Mouse (Mus musculus) heart, embryonic 15.5 days (tissue): ENCODE data around the gene Slc25a28. TPM values are rescaled to one million over a fixed set of nuclear protein-coding genes. Genes with fewer than 3 reads are reported as not detected.

Experiments
- ATAC-seq: fragments of 200-750 bp; cut with Nextera tagmentation; replicated peaks from 2 replicates; pipeline ENCODE4 v1.8.0; 2017; ENCODE audit warnings: low read depth, moderate TSS enrichment; ENCODE audit not compliant: insufficient number of reproducible peaks, insufficient read depth, low FRiP score
- H3K27ac ChIP-seq: fragments of 300-500 bp; sonication (generic); 2 replicates; pipeline ENCODE4 v1.5.1; 2015; ENCODE audit warnings: mild to moderate bottlenecking, inconsistent platforms
- H3K27me3 ChIP-seq: fragments of 300-500 bp; sonication (generic); 2 replicates; pipeline ENCODE4 v1.6.1; 2015; ENCODE audit warnings: inconsistent platforms
- H3K36me3 ChIP-seq: fragments of 300-500 bp; sonication (generic); 2 replicates; pipeline ENCODE4 v1.6.1; 2015; ENCODE audit warnings: mild to moderate bottlenecking, inconsistent platforms
- H3K4me1 ChIP-seq: fragments of 300-500 bp; sonication (generic); replicated peaks from 2 replicates; pipeline ENCODE4 v1.6.1; 2015; ENCODE audit warnings: inconsistent platforms
- H3K4me2 ChIP-seq: fragments of 300-500 bp; sonication (generic); 2 replicates; pipeline ENCODE4 v1.6.1; 2015; ENCODE audit warnings: inconsistent platforms, mild to moderate bottlenecking, moderate library complexity
- H3K4me3 ChIP-seq: fragments of 300-500 bp; sonication (generic); 2 replicates; pipeline ENCODE4 v1.5.1; 2015; ENCODE audit warnings: mild to moderate bottlenecking, inconsistent platforms
- H3K9ac ChIP-seq: fragments of 300-500 bp; sonication (generic); 2 replicates; pipeline ENCODE4 v1.6.1; 2015; ENCODE audit warnings: mild to moderate bottlenecking, inconsistent platforms
- H3K9me3 ChIP-seq: fragments of 300-500 bp; sonication (generic); replicated peaks from 2 replicates; pipeline ENCODE4 v1.6.1; 2016; ENCODE audit warnings: inconsistent platforms
- WGBS: fragments of 180-500 bp; shearing (Covaris S2); methylation state at CpG from one replicate; pipeline ENCODE4 v1.1.7; 2015; ENCODE audit warnings: mixed read lengths; 5-methylcytosine and 5-hydroxymethylcytosine counted together
- polyA plus RNA-seq: library from polyadenylated mRNA; unstranded; fragments of >200 nt; fragmentation: Nextera tagmentation; extraction: Ambion mirVana; gene quantifications from 2 replicates; pipeline ENCODE4 v1.2.1, GENCODE M21; 2015

Slc25a28 gene
- polyA plus RNA-seq, 1 experiment from 2014 or later: 10.3 TPM

- H3K36me3 ChIP-seq: peaks cover 17% of the 10 kb centered on the region
- H3K4me3 ChIP-seq: no peak overlapping the region
- H3K4me1 ChIP-seq: no peaks in the 10 kb centered on the region
- H3K27ac ChIP-seq: no peak overlapping the region
- no peak overlapping the region for H3K9ac ChIP-seq
- 77% methylated on average over 6 of the region's 6 CpGs for WGBS
- H3K4me2 ChIP-seq: no peak overlapping the region
- H3K9me3 ChIP-seq: no peaks in the 10 kb centered on the region
- ATAC-seq: no peak
- no peaks in the 10 kb centered on the region for H3K27me3 ChIP-seq
These were observed 15.0 kb downstream of the Slc25a28 start for GRCm38 (mm10) chr19:43659632-43660031.

GRCm38 (mm10) chr19:43655735-43656492 is 18.8 kb downstream of the Slc25a28 start:
- no peak overlapping the region for H3K27ac ChIP-seq
- H3K4me3 ChIP-seq: no peak overlapping the region
- H3K4me1 ChIP-seq: no peaks in the 10 kb centered on the region
- H3K9ac ChIP-seq: no peak overlapping the region
- 38% methylated on average over 11 of the region's 11 CpGs for WGBS
- ATAC-seq: no peak
- no peaks in the 10 kb centered on the region for H3K9me3 ChIP-seq
- H3K27me3 ChIP-seq: peaks cover 18% of the 10 kb centered on the region
- no peak overlapping the region for H3K4me2 ChIP-seq
- no peaks in the 10 kb centered on the region for H3K36me3 ChIP-seq

GRCm38 (mm10) chr19:43651241-43651785 is 23.4 kb downstream of the Slc25a28 start:
- no peak overlapping the region for H3K9ac ChIP-seq
- no peaks in the 10 kb centered on the region for H3K36me3 ChIP-seq
- no peak overlapping the region for H3K4me3 ChIP-seq
- no peak overlapping the region for H3K4me2 ChIP-seq
- H3K27ac ChIP-seq: no peak overlapping the region
- H3K9me3 ChIP-seq: no peaks in the 10 kb centered on the region
- no peak for ATAC-seq
- H3K4me1 ChIP-seq: no peaks in the 10 kb centered on the region
- WGBS: 51% methylated on average over 8 of the region's 8 CpGs
- H3K27me3 ChIP-seq: peaks cover 23% of the 10 kb centered on the region

- H3K4me1 ChIP-seq: no peaks in the 10 kb centered on the region
- H3K9ac ChIP-seq: no peak overlapping the region
- H3K4me2 ChIP-seq: no peak overlapping the region
- peaks cover 15% of the 10 kb centered on the region for H3K27me3 ChIP-seq
- ATAC-seq: no peak
- WGBS: 85% methylated on average over 4 of the region's 4 CpGs
- H3K36me3 ChIP-seq: no peaks in the 10 kb centered on the region
- H3K9me3 ChIP-seq: no peaks in the 10 kb centered on the region
- H3K4me3 ChIP-seq: no peak overlapping the region
- no peak overlapping the region for H3K27ac ChIP-seq
These were observed 26.3 kb downstream of the Slc25a28 start for GRCm38 (mm10) chr19:43648343-43648742.

- WGBS: 76% methylated on average over 9 of the region's 9 CpGs
- Histone ChIP-seq H3K36me3 (no peaks in the 10 kb centered on the region), H3K27me3 (0 out of 2 replicates have a peak, but pooled peaks cover 13% of the 10 kb centered on the region), H3K27ac (no peak overlapping the region), H3K9ac (no peak overlapping the region), H3K4me2 (no peak overlapping the region), H3K9me3 (no peaks in the 10 kb centered on the region), H3K4me3 (no peak overlapping the region), H3K4me1 (no peaks in the 10 kb centered on the region)
- ATAC-seq: no peak
These were observed 27.4 kb downstream of the Slc25a28 start for GRCm38 (mm10) chr19:43647261-43647660.

GRCm38 (mm10) chr19:43646852-43647251 is 27.8 kb downstream of the Slc25a28 start:
- no peak for ATAC-seq
- WGBS: 44% methylated on average over 7 of the region's 7 CpGs

GRCm38 (mm10) chr19:43645508-43645907 is 29.2 kb downstream of the Slc25a28 start:
- ATAC-seq: no peak
- Histone ChIP-seq H3K4me1 (no peaks in the 10 kb centered on the region), H3K27me3 (peaks cover 16% of the 10 kb centered on the region; the same call in 1 of the 2 replicates), H3K4me3 (no peak overlapping the region), H3K36me3 (no peaks in the 10 kb centered on the region), H3K27ac (no peak overlapping the region), H3K9ac (no peak overlapping the region), H3K4me2 (no peak overlapping the region), H3K9me3 (no peaks in the 10 kb centered on the region)
- WGBS: 86% methylated on average over 9 of the region's 9 CpGs

More at GRCm38 (mm10) chr19:43646852-43647251, 27.8 kb downstream of the Slc25a28 start:
- Histone ChIP-seq H3K4me2 (no peak overlapping the region), H3K4me1 (no peaks in the 10 kb centered on the region), H3K9me3 (no peaks in the 10 kb centered on the region), H3K36me3 (no peaks in the 10 kb centered on the region), H3K9ac (no peak overlapping the region), H3K27ac (no peak overlapping the region), H3K4me3 (no peak overlapping the region), H3K27me3 (peaks cover 16% of the 10 kb centered on the region; the same call in 1 of the 2 replicates)

- Histone ChIP-seq H3K9ac (no peak overlapping the region), H3K9me3 (no peaks in the 10 kb centered on the region), H3K4me2 (no peak overlapping the region), H3K4me3 (no peak overlapping the region), H3K27ac (no peak overlapping the region), H3K36me3 (no peaks in the 10 kb centered on the region), H3K27me3 (peaks cover 15% of the 10 kb centered on the region; the same call in 1 of the 2 replicates), H3K4me1 (no peaks in the 10 kb centered on the region)
- 67% methylated on average over 9 of the region's 9 CpGs for WGBS
- ATAC-seq: no peak
These were observed 31.8 kb downstream of the Slc25a28 start for GRCm38 (mm10) chr19:43642843-43643242.

- H3K9me3 ChIP-seq: no peaks in the 10 kb centered on the region
These were observed 32.8 kb downstream of the Slc25a28 start for GRCm38 (mm10) chr19:43641833-43642232.

GRCm38 (mm10) chr19:43630466-43631251 is 44.0 kb downstream of the Slc25a28 start:
- WGBS: 26% methylated on average over 12 of the region's 12 CpGs

More at GRCm38 (mm10) chr19:43641833-43642232, 32.8 kb downstream of the Slc25a28 start:
- WGBS: 55% methylated on average over 11 of the region's 11 CpGs
- no peak for ATAC-seq
- no peak overlapping the region for H3K4me2 ChIP-seq
- peaks cover 15% of the 10 kb centered on the region; the same call in 1 of the 2 replicates for H3K27me3 ChIP-seq
- no peaks in the 10 kb centered on the region for H3K36me3 ChIP-seq
- no peak overlapping the region for H3K27ac ChIP-seq
- H3K4me3 ChIP-seq: no peak overlapping the region
- no peaks in the 10 kb centered on the region for H3K4me1 ChIP-seq
- H3K9ac ChIP-seq: no peak overlapping the region

GRCm38 (mm10) chr19:43629088-43629487 is 45.6 kb downstream of the Slc25a28 start:
- Histone ChIP-seq H3K27ac (no peak overlapping the region), H3K9ac (no peak overlapping the region), H3K27me3 (peaks cover 44% of the 10 kb centered on the region), H3K4me1 (no peaks in the 10 kb centered on the region), H3K9me3 (no peaks in the 10 kb centered on the region), H3K4me2 (no peak overlapping the region), H3K36me3 (no peaks in the 10 kb centered on the region), H3K4me3 (no peak overlapping the region)
- ATAC-seq: no peak; the same call in 1 of the 2 replicates
- 32% methylated on average over 4 of the region's 4 CpGs for WGBS

More at GRCm38 (mm10) chr19:43630466-43631251, 44.0 kb downstream of the Slc25a28 start:
- Histone ChIP-seq H3K27ac (no peak overlapping the region), H3K4me1 (no peaks in the 10 kb centered on the region), H3K4me3 (no peak overlapping the region), H3K27me3 (peaks cover 30% of the 10 kb centered on the region), H3K36me3 (no peaks in the 10 kb centered on the region), H3K9ac (no peak overlapping the region), H3K9me3 (no peaks in the 10 kb centered on the region), H3K4me2 (no peak overlapping the region)
- 0 out of 2 replicates have a peak, but pooled peaks have one; percentile 27 for ATAC-seq
